Mouse (Mus musculus) kidney, postnatal 0 days (tissue): Measurements from ENCODE around the gene Ppm1e. TPM values are rescaled to one million over a fixed set of nuclear protein-coding genes. Genes with fewer than 3 reads are reported as not detected.

Source experiments
- ATAC-seq: fragments of 200-750 bp; cut with Nextera tagmentation; replicated peaks from 2 replicates; pipeline ENCODE4 v1.8.0; 2017; ENCODE audit warnings: low read depth, moderate number of reproducible peaks, moderate TSS enrichment, moderate library complexity; ENCODE audit not compliant: low FRiP score
- DNase-seq: peaks from one replicate; pipeline ENCODE4 v3.0.0-alpha.2; 2016; ENCODE audit warnings: low spot score
- H3K27ac ChIP-seq: fragments of 300-500 bp; sonication (generic); 2 replicates; pipeline ENCODE4 v1.5.1; 2014; ENCODE audit warnings: mild to moderate bottlenecking
- H3K27me3 ChIP-seq: fragments of 300-500 bp; sonication (generic); 2 replicates; pipeline ENCODE4 v1.6.1; 2014; ENCODE audit warnings: low read length, mixed read lengths; ENCODE audit not compliant: insufficient read depth
- H3K36me3 ChIP-seq: fragments of 300-500 bp; sonication (generic); 2 replicates; pipeline ENCODE4 v1.6.1; 2014; ENCODE audit warnings: low read length, mixed read lengths; ENCODE audit not compliant: insufficient read depth
- H3K4me1 ChIP-seq: fragments of 300-500 bp; sonication (generic); replicated peaks from 2 replicates; pipeline ENCODE4 v1.6.1; 2014; ENCODE audit warnings: antibody characterized with exemption, low read length, mixed read lengths; ENCODE audit not compliant: insufficient read depth
- H3K4me2 ChIP-seq: fragments of 300-500 bp; sonication (generic); 2 replicates; pipeline ENCODE4 v1.6.1; 2014; ENCODE audit warnings: mild to moderate bottlenecking, low read length, moderate library complexity, mixed read lengths
- H3K4me3 ChIP-seq: fragments of 300-500 bp; sonication (generic); replicated peaks from 2 replicates; pipeline ENCODE4 v1.5.1; 2014; ENCODE audit warnings: low read depth, low read length
- H3K9ac ChIP-seq: fragments of 300-500 bp; sonication (generic); 2 replicates; pipeline ENCODE4 v1.6.1; 2014; ENCODE audit warnings: low read depth, low read length
- H3K9me3 ChIP-seq: fragments of 300-500 bp; sonication (generic); replicated peaks from 2 replicates; pipeline ENCODE4 v1.6.1; 2016; ENCODE audit warnings: low read length, inconsistent platforms, mixed read lengths
- CTCF ChIP-seq: IDR thresholded peaks from 2 replicates; pipeline ENCODE4 v1.5.1; 2016; ENCODE audit warnings: antibody characterized with exemption, low read depth, mild to moderate bottlenecking, moderate library complexity
- WGBS: fragments of 180-500 bp; shearing (Covaris S2); extraction: QIAGEN DNeasy Blood & Tissue Kit; methylation state at CpG from one replicate; pipeline ENCODE4 v1.1.7; 2014; 5-methylcytosine and 5-hydroxymethylcytosine counted together
- polyA plus RNA-seq: library from polyadenylated mRNA; unstranded; fragments of >200 nt; fragmentation: Nextera tagmentation; extraction: Ambion mirVana; gene quantifications from 2 replicates; pipeline ENCODE4 v1.2.1, GENCODE M21; 2015

Gene Ppm1e
- polyA plus RNA-seq, 1 experiment from 2014 or later = 2.1 TPM

GRCm38 (mm10) chr11:87246724-87247493 lies 111.9 kb downstream of the Ppm1e start:
- no peak overlapping the region for H3K27ac ChIP-seq
- no peak overlapping the region for H3K9ac ChIP-seq
- no peak overlapping the region for H3K4me3 ChIP-seq
- H3K9me3 ChIP-seq = no peaks in the 10 kb centered on the region
- 52% methylated on average over 9 of the region's 9 CpGs for WGBS
- DNase-seq (peak; percentile 51), ATAC-seq (no peak; the same call in 1 of the 2 replicates)
- TF ChIP-seq CTCF = peak; percentile 19; the same call in 1 of the 2 replicates
- H3K4me2 ChIP-seq = no peak overlapping the region
- H3K27me3 ChIP-seq = no peaks in the 10 kb centered on the region
- no peaks in the 10 kb centered on the region for H3K36me3 ChIP-seq
- no peaks in the 10 kb centered on the region for H3K4me1 ChIP-seq

- H3K9me3 ChIP-seq = no peaks in the 10 kb centered on the region
- H3K27me3 ChIP-seq = no peaks in the 10 kb centered on the region
- no peak for TF ChIP-seq CTCF
- H3K4me1 ChIP-seq = no peaks in the 10 kb centered on the region
- no peak overlapping the region for H3K27ac ChIP-seq
- no peak overlapping the region for H3K4me3 ChIP-seq
- 48% methylated on average over 4 of the region's 4 CpGs for whole genome bisulfite sequencing
- H3K4me2 ChIP-seq = no peak overlapping the region
- H3K9ac ChIP-seq = no peak overlapping the region
- peak; percentile 67 for DNase-seq
- H3K36me3 ChIP-seq = no peaks in the 10 kb centered on the region
- no peak for ATAC-seq
Observed at GRCm38 (mm10) chr11:87246107-87246651, 112.6 kb downstream of the Ppm1e start.

- TF ChIP-seq CTCF = no peak
- no peak for ATAC-seq
- Histone ChIP-seq H3K27me3 (no peaks in the 10 kb centered on the region), H3K9me3 (no peaks in the 10 kb centered on the region), H3K4me3 (no peak overlapping the region), H3K4me1 (no peaks in the 10 kb centered on the region), H3K9ac (no peak overlapping the region), H3K27ac (no peak overlapping the region), H3K4me2 (no peak overlapping the region), H3K36me3 (no peaks in the 10 kb centered on the region)
- no peak for DNase-seq
- 73% methylated on average over 9 of the region's 9 CpGs for WGBS
Observed at GRCm38 (mm10) chr11:87245171-87245840, 113.5 kb downstream of the Ppm1e start.

GRCm38 (mm10) chr11:87241256-87241655 lies 117.6 kb downstream of the Ppm1e start:
- Histone ChIP-seq H3K4me3 (no peak overlapping the region), H3K9me3 (no peaks in the 10 kb centered on the region), H3K4me1 (no peaks in the 10 kb centered on the region), H3K4me2 (no peak overlapping the region), H3K9ac (no peak overlapping the region), H3K36me3 (no peaks in the 10 kb centered on the region), H3K27me3 (no peaks in the 10 kb centered on the region), H3K27ac (no peak overlapping the region)
- ATAC-seq (no peak), DNase-seq (no peak)
- WGBS = 73% methylated on average over 7 of the region's 7 CpGs
- TF ChIP-seq CTCF = no peak

DNA sequence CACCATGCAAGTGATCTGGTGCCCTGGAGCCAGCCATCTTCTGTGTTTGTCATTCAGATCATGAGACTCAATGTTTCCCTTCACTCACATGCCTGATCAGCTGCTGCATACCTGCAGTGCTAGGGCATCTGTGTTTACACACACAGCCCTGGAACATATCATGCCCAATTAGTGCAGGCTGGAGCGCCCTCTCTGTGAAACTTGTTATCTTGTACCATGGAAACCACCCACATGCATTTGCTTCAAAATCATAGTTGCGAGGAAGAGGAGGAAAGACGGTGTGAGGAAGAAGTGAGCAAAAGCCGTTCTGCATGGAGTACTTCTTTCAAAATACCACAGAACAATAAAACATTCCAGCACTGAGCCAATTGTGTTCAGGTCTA lies 118.0 kb downstream of the Ppm1e start:
- Histone ChIP-seq H3K4me2 (no peak overlapping the region), H3K27me3 (no peaks in the 10 kb centered on the region), H3K36me3 (no peaks in the 10 kb centered on the region), H3K27ac (no peak overlapping the region), H3K9me3 (no peaks in the 10 kb centered on the region), H3K4me3 (no peak overlapping the region), H3K9ac (no peak overlapping the region), H3K4me1 (no peaks in the 10 kb centered on the region)
- no peak for TF ChIP-seq CTCF
- ATAC-seq (no peak), DNase-seq (no peak)
- WGBS = 78% methylated on average over 4 of the region's 4 CpGs

GRCm38 (mm10) chr11:87240141-87240832 lies 118.5 kb downstream of the Ppm1e start:
- no peaks in the 10 kb centered on the region for H3K4me1 ChIP-seq

More at GRCm38 (mm10) chr11:87240141-87240832, 118.5 kb downstream of the Ppm1e start:
- DNase-seq (no peak), ATAC-seq (0 out of 2 replicates have a peak, but pooled peaks have one; percentile 49)
- Histone ChIP-seq H3K27ac (no peak overlapping the region), H3K9me3 (no peaks in the 10 kb centered on the region), H3K9ac (no peak overlapping the region), H3K36me3 (no peaks in the 10 kb centered on the region), H3K27me3 (no peaks in the 10 kb centered on the region), H3K4me2 (no peak overlapping the region), H3K4me3 (no peak overlapping the region)
- TF ChIP-seq CTCF = no peak
- 46% methylated on average over 15 of the region's 15 CpGs for WGBS
